In the genomic region with DNA sequence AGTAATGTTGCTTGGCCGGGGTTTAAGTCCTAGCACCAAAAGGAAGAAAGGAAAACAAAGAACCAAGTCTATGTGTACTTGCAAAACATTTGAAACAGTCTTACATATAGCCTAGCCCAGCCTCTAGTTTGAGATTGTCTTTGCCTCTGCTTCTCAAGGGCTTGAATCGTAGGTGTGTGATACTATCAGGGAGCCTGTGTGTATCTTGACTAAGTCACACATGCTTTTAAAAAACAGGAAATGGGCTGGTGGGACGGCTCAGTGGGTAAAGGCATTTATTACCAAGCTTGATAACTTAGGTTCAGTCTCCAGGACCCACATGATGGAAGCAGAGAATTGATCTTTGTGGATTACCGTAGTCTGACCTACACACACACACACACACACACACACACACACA, we compare ENCODE assay signal across 11 mouse cellular contexts. TPM values are rescaled to one million over a fixed set of nuclear protein-coding genes. Genes with fewer than 3 reads are reported as not detected.
A peak's percentile ranks its signal among the peaks of the same experiment; 100 is the strongest.
DNase-seq lines count a peak whose midpoint lies in the region; ATAC-seq and TF ChIP-seq lines count a peak whose summit lies in the region.
"Had no signal": no experiment of that assay in that cellular context is flagged by ENCODE, and none has a peak within 500 bp of the region (broad histone marks: within the 10 kb centered on the region; RNA-seq: fewer than 3 reads in every experiment).

No protein-coding gene starts in this region.

- H3K4me3 ChIP-seq in hindbrain, embryonic 12.5 days = no peak overlapping the region
- H3K4me3 ChIP-seq in hindbrain, postnatal 0 days (ENCODE audit: low read length) = no peak overlapping the region
- peak overlapping the region in 1 of 2 experiments; percentile 4; a peak in 1 of 4 replicates for H3K4me3 ChIP-seq in MEL (ENCODE audit: control insufficient read depth in 1 of 2, insufficient read depth in 1 of 2, low read depth in 2 of 2, low read length in 2 of 2)
- H3K4me3 ChIP-seq in cerebellum, adult 2 months (replicated peaks; ENCODE audit: insufficient read depth, low read depth, low read length) = no peak overlapping the region
- H3K4me3 ChIP-seq: limb, embryonic 13.5 days; myocyte had no signal

- H3K4me1 ChIP-seq in hindbrain, embryonic 12.5 days = peaks cover 6% of the 10 kb centered on the region; the same call in 1 of the 2 replicates
- H3K4me1 ChIP-seq in hindbrain, postnatal 0 days (ENCODE audit: insufficient read depth, low read length) = no peaks in the 10 kb centered on the region; the same call in 1 of the 2 replicates
- H3K4me1 ChIP-seq in MEL (ENCODE audit: control insufficient read depth in 1 of 2, insufficient read depth in 2 of 2, low read length in 2 of 2) = peaks cover 0 to 3% of the 10 kb centered on the region in 2 experiments; a peak in 2 of 4 replicates
- H3K4me1 ChIP-seq in cerebellum, adult 2 months (ENCODE audit: control insufficient read depth, insufficient read depth, low read length) = no peaks in the 10 kb centered on the region; the same call in none of the 2 replicates

- no peaks in the 10 kb centered on the region for H3K27me3 ChIP-seq in hindbrain, embryonic 12.5 days
- H3K27me3 ChIP-seq in hindbrain, postnatal 0 days (ENCODE audit: insufficient read depth, low read length) = no peaks in the 10 kb centered on the region
- H3K27me3 ChIP-seq in MEL (ENCODE audit: control insufficient read depth in 1 of 2, insufficient read depth in 2 of 2, low read length in 2 of 2) = no peaks in the 10 kb centered on the region
- H3K27me3 ChIP-seq in cerebellum, adult 2 months (ENCODE audit: control insufficient read depth, insufficient read depth, low read length) = no peaks in the 10 kb centered on the region
- H3K27me3 ChIP-seq: limb, embryonic 13.5 days had no signal

- H3K36me3 ChIP-seq in hindbrain, embryonic 12.5 days = no peaks in the 10 kb centered on the region
- H3K36me3 ChIP-seq in hindbrain, postnatal 0 days (ENCODE audit: insufficient read depth, low read length) = no peaks in the 10 kb centered on the region
- peaks cover 0 to 5% of the 10 kb centered on the region in 2 experiments; a peak in 1 of 4 replicates for H3K36me3 ChIP-seq in MEL (ENCODE audit: control insufficient read depth in 1 of 2, insufficient read depth in 2 of 2, low read length in 2 of 2)
- H3K36me3 ChIP-seq: limb, embryonic 13.5 days had no signal

- 88% methylated on average over 4 of the region's 4 CpGs for WGBS in hindbrain, embryonic 12.5 days
- WGBS in hindbrain, postnatal 0 days = 71% methylated on average over 4 of the region's 4 CpGs
- WGBS in cerebellum, adult 2 months = 90% methylated on average over 4 of the region's 4 CpGs

- no peak overlapping the region for H3K27ac ChIP-seq in hindbrain, embryonic 12.5 days
- H3K27ac ChIP-seq in hindbrain, postnatal 0 days = no peak overlapping the region
- no peak overlapping the region for H3K27ac ChIP-seq in MEL (ENCODE audit: control insufficient read depth, low read depth, low read length)
- no peak overlapping the region for H3K27ac ChIP-seq in cerebellum, adult 2 months (ENCODE audit: insufficient read depth, low read length)
- H3K27ac ChIP-seq: limb, embryonic 13.5 days had no signal

- H3K4me2 ChIP-seq in hindbrain, embryonic 12.5 days (replicated peaks) = no peak overlapping the region
- no peak overlapping the region for H3K4me2 ChIP-seq in hindbrain, postnatal 0 days (ENCODE audit: low read depth, low read length)
- H3K4me2 ChIP-seq: limb, embryonic 13.5 days had no signal

- 0 out of 2 replicates have a peak, but pooled peaks have one; percentile 12 for ATAC-seq in hindbrain, embryonic 12.5 days (ENCODE audit: low FRiP score)
- ATAC-seq in hindbrain, postnatal 0 days = no peak
- 0 out of 2 replicates have a peak, but pooled peaks have one; percentile 27 for ATAC-seq in megakaryocyte-erythroid progenitor cell, adult 5-6 weeks (replicated peaks; ENCODE audit: low FRiP score, low TSS enrichment, poor library complexity, severe bottlenecking)

- no peaks in the 10 kb centered on the region for H3K9me3 ChIP-seq in hindbrain, embryonic 12.5 days (replicated peaks)
- H3K9me3 ChIP-seq in hindbrain, postnatal 0 days (ENCODE audit: low read length) = no peaks in the 10 kb centered on the region
- H3K9me3 ChIP-seq in MEL (replicated peaks; ENCODE audit: insufficient read depth, low read length) = no peaks in the 10 kb centered on the region
- H3K9me3 ChIP-seq: limb, embryonic 13.5 days had no signal

- H3K79me2 ChIP-seq in MEL (ENCODE audit: control insufficient read depth, insufficient read depth, low read length, poor library complexity) = no peaks in the 10 kb centered on the region

- no peak for TF ChIP-seq RAD21 in MEL (IDR thresholded peaks at IDR 0.05; ENCODE audit: low read depth, low read length)

- no peak for TF ChIP-seq POLR2A in MEL (IDR thresholded peaks at IDR 0.05; ENCODE audit: control insufficient read depth in 1 of 2, insufficient read depth in 1 of 2, low read depth in 1 of 2, low read length in 2 of 2, poor library complexity in 1 of 2)
- TF ChIP-seq POLR2A in cerebellum, adult 2 months (IDR thresholded peaks at IDR 0.05; ENCODE audit: borderline replicate concordance, insufficient read depth, low read length) = no peak

- no peak for TF ChIP-seq EP300 in MEL (IDR thresholded peaks at IDR 0.05; ENCODE audit: low read depth in 1 of 2, low read length in 2 of 2)

- H3K9ac ChIP-seq in hindbrain, embryonic 12.5 days = no peak overlapping the region
- no peak overlapping the region for H3K9ac ChIP-seq in hindbrain, postnatal 0 days (replicated peaks; ENCODE audit: low read length)
- H3K9ac ChIP-seq in MEL (ENCODE audit: control insufficient read depth, low read depth, low read length, poor library complexity, severe bottlenecking) = no peak overlapping the region
- H3K9ac ChIP-seq: limb, embryonic 13.5 days had no signal

- no peak for TF ChIP-seq CTCF in hindbrain, postnatal 0 days (IDR thresholded peaks at IDR 0.05; ENCODE audit: low read depth)
- no peak for TF ChIP-seq CTCF in MEL (IDR thresholded peaks at IDR 0.05 in 2 of 3, conservative IDR thresholded peaks at IDR 0.05 in 1 of 3; ENCODE audit: control insufficient read depth in 1 of 3, insufficient read depth in 1 of 3, low read depth in 2 of 3, low read length in 3 of 3, poor library complexity in 1 of 3, severe bottlenecking in 1 of 3)
- no peak for TF ChIP-seq CTCF in cerebellum, adult 2 months (IDR thresholded peaks at IDR 0.05; ENCODE audit: borderline replicate concordance, insufficient read depth, low read depth, low read length)

- no peak for DNase-seq in hindbrain, postnatal 0 days (ENCODE audit: low spot score)
- peak; percentile 24 to 31 for DNase-seq in B cell, adult 2 months
- peak; percentile 50 for DNase-seq in MEL (ENCODE audit: low read depth, low spot score)
- no peak for DNase-seq in kidney, adult 8-10 months
- DNase-seq in cerebellum, adult 2 months = no peak
- no peak for DNase-seq in layer of hippocampus, adult 8-10 months (ENCODE audit: low spot score in 2 of 2)

RNA-seq across cellular contexts. Expression of gene Rgs3, which starts 2.4 kb away (rescaled TPM):
- 70.9 and 71.6 TPM in 2 replicates for polyA plus RNA-seq in hindbrain, embryonic 12.5 days (2016; fragmentation: Nextera tagmentation; extraction: Ambion mirVana)
- total RNA-seq in hindbrain, postnatal 0 days (2014; rRNA removed) = 71.0 and 71.9 TPM in 2 replicates
- 44.3 and 44.6 TPM in 2 replicates for polyA plus RNA-seq in hindbrain, postnatal 0 days (2015; fragmentation: Nextera tagmentation; extraction: Ambion mirVana)
- not detected in 2 replicates for total RNA-seq in MEL (2012; rRNA removed)
- not detected for polyA plus RNA-seq in MEL (2012; ENCODE audit: insufficient read depth in 1 of 2, insufficient read length in 2 of 2, low read depth in 1 of 2, low replicate concordance in 2 of 2, missing spikeins in 1 of 2)
- total RNA-seq in megakaryocyte-erythroid progenitor cell, adult 5-6 weeks (2014; fragmentation: Nextera tagmentation) = 0.68 and 11.0 TPM in 2 replicates
- 2.9 and 5.0 TPM in 2 replicates for total RNA-seq in megakaryocyte-erythroid progenitor cell, adult 5-6 weeks (2017)
- polyA plus RNA-seq in cerebellum, adult 2 months (2012; rRNA removed) = 92.7 and 97.5 TPM in 2 replicates
- total RNA-seq in layer of hippocampus, adult 8-10 months (2022) = 10 to 100 TPM; 24.2 to 29.3 (median 26.5) TPM

RNA-seq across cellular contexts. Expression of gene 4933430I17Rik, which starts 36.8 kb away (rescaled TPM):
- 0.84 and 1.2 TPM in 2 replicates for polyA plus RNA-seq in hindbrain, embryonic 12.5 days (2016; fragmentation: Nextera tagmentation; extraction: Ambion mirVana)
- total RNA-seq in hindbrain, postnatal 0 days (2014; rRNA removed) = 1.0 TPM in 1 of 2 replicates, not detected in the other
- polyA plus RNA-seq in hindbrain, postnatal 0 days (2015; fragmentation: Nextera tagmentation; extraction: Ambion mirVana) = 0.74 and 0.83 TPM in 2 replicates
- total RNA-seq in MEL (2012; rRNA removed) = 0.12 TPM in 1 of 2 replicates, not detected in the other
- under 1 TPM in 1 of 2 experiments, not detected in 1; 0.43 TPM for polyA plus RNA-seq in MEL (2012; ENCODE audit: insufficient read depth in 1 of 2, insufficient read length in 2 of 2, low read depth in 1 of 2, low replicate concordance in 2 of 2, missing spikeins in 1 of 2)
- total RNA-seq in megakaryocyte-erythroid progenitor cell, adult 5-6 weeks (2014; fragmentation: Nextera tagmentation) = not detected in 2 replicates
- not detected in 2 replicates for total RNA-seq in megakaryocyte-erythroid progenitor cell, adult 5-6 weeks (2017)
- polyA plus RNA-seq in cerebellum, adult 2 months (2012; rRNA removed) = 0.52 and 0.72 TPM in 2 replicates
- total RNA-seq in layer of hippocampus, adult 8-10 months (2022) = under 1 TPM in 3 of 4 experiments, not detected in 1; 0.23 to 0.59 (median 0.55) TPM
- polyA plus RNA-seq: spleen, adult 2 months had no signal

RNA-seq across cellular contexts. Expression of gene Pole3, which starts 37.1 kb away (rescaled TPM):
- polyA plus RNA-seq in hindbrain, embryonic 12.5 days (2016; fragmentation: Nextera tagmentation; extraction: Ambion mirVana) = 80.2 and 84.7 TPM in 2 replicates
- total RNA-seq in hindbrain, postnatal 0 days (2014; rRNA removed) = 19.0 and 25.1 TPM in 2 replicates
- 66.5 and 70.0 TPM in 2 replicates for polyA plus RNA-seq in hindbrain, postnatal 0 days (2015; fragmentation: Nextera tagmentation; extraction: Ambion mirVana)
- 51.4 and 63.6 TPM in 2 replicates for total RNA-seq in MEL (2012; rRNA removed)
- 100 to 1,000 TPM in 1 of 2 experiments, not detected in 1; 103 TPM for polyA plus RNA-seq in MEL (2012; ENCODE audit: insufficient read depth in 1 of 2, insufficient read length in 2 of 2, low read depth in 1 of 2, low replicate concordance in 2 of 2, missing spikeins in 1 of 2)
- total RNA-seq in megakaryocyte-erythroid progenitor cell, adult 5-6 weeks (2014; fragmentation: Nextera tagmentation) = 84.0 and 122 TPM in 2 replicates
- 135 and 144 TPM in 2 replicates for total RNA-seq in megakaryocyte-erythroid progenitor cell, adult 5-6 weeks (2017)
- 31.0 and 34.5 TPM in 2 replicates for polyA plus RNA-seq in cerebellum, adult 2 months (2012; rRNA removed)
- 10 to 100 TPM; 27.5 to 29.7 (median 27.9) TPM for total RNA-seq in layer of hippocampus, adult 8-10 months (2022)

RNA-seq across cellular contexts. Expression of gene Alad, which starts 42.3 kb away (rescaled TPM):
- polyA plus RNA-seq in hindbrain, embryonic 12.5 days (2016; fragmentation: Nextera tagmentation; extraction: Ambion mirVana) = 58.8 and 64.3 TPM in 2 replicates
- 50.4 and 50.9 TPM in 2 replicates for total RNA-seq in hindbrain, postnatal 0 days (2014; rRNA removed)
- polyA plus RNA-seq in hindbrain, postnatal 0 days (2015; fragmentation: Nextera tagmentation; extraction: Ambion mirVana) = 69.3 and 70.5 TPM in 2 replicates
- total RNA-seq in MEL (2012; rRNA removed) = 199 and 213 TPM in 2 replicates
- polyA plus RNA-seq in MEL (2012; ENCODE audit: insufficient read depth in 1 of 2, insufficient read length in 2 of 2, low read depth in 1 of 2, low replicate concordance in 2 of 2, missing spikeins in 1 of 2) = 100 to 1,000 TPM in 1 of 2 experiments, not detected in 1; 386 TPM
- 310 and 320 TPM in 2 replicates for total RNA-seq in megakaryocyte-erythroid progenitor cell, adult 5-6 weeks (2014; fragmentation: Nextera tagmentation)
- 64.9 and 137 TPM in 2 replicates for total RNA-seq in megakaryocyte-erythroid progenitor cell, adult 5-6 weeks (2017)
- polyA plus RNA-seq in cerebellum, adult 2 months (2012; rRNA removed) = 64.4 and 72.3 TPM in 2 replicates
- 10 to 100 TPM; 28.4 to 34.6 (median 30.9) TPM for total RNA-seq in layer of hippocampus, adult 8-10 months (2022)

RNA-seq across cellular contexts. Expression of gene Hdhd3, which starts 58.7 kb away (rescaled TPM):
- polyA plus RNA-seq in hindbrain, embryonic 12.5 days (2016; fragmentation: Nextera tagmentation; extraction: Ambion mirVana) = 11.8 and 12.7 TPM in 2 replicates
- total RNA-seq in hindbrain, postnatal 0 days (2014; rRNA removed) = 4.1 and 5.1 TPM in 2 replicates
- 5.8 and 6.8 TPM in 2 replicates for polyA plus RNA-seq in hindbrain, postnatal 0 days (2015; fragmentation: Nextera tagmentation; extraction: Ambion mirVana)
- total RNA-seq in MEL (2012; rRNA removed) = 3.5 and 4.0 TPM in 2 replicates
- polyA plus RNA-seq in MEL (2012; ENCODE audit: insufficient read depth in 1 of 2, insufficient read length in 2 of 2, low read depth in 1 of 2, low replicate concordance in 2 of 2, missing spikeins in 1 of 2) = 1 to 10 TPM in 1 of 2 experiments, not detected in 1; 6.0 TPM
- total RNA-seq in megakaryocyte-erythroid progenitor cell, adult 5-6 weeks (2014; fragmentation: Nextera tagmentation) = 2.0 and 4.8 TPM in 2 replicates
- total RNA-seq in megakaryocyte-erythroid progenitor cell, adult 5-6 weeks (2017) = 2.8 and 3.9 TPM in 2 replicates
- polyA plus RNA-seq in cerebellum, adult 2 months (2012; rRNA removed) = 9.3 and 9.7 TPM in 2 replicates
- 10 to 100 TPM in 1 of 4 experiments, 1 to 10 TPM in 3; 8.6 to 11.5 (median 9.6) TPM for total RNA-seq in layer of hippocampus, adult 8-10 months (2022)

Comparison
In these comparisons a context has a peak if more than half of its experiments do, and no peak if none do; other contexts are left out.
1. DNase-seq: peak in B cell, adult 2 months (2 of 2) and MEL (single experiment); none in hindbrain, postnatal 0 days (single experiment), kidney, adult 8-10 months (0 of 2), cerebellum, adult 2 months (0 of 2) and layer of hippocampus, adult 8-10 months (0 of 2).